Mouse (Mus musculus): ENCODE results near the gene Nrg3. TPM values are rescaled to one million over a fixed set of nuclear protein-coding genes. Genes with fewer than 3 reads are reported as not detected.

Nrg3 gene
- polyA plus RNA-seq, 1 experiment: not detected

DNA sequence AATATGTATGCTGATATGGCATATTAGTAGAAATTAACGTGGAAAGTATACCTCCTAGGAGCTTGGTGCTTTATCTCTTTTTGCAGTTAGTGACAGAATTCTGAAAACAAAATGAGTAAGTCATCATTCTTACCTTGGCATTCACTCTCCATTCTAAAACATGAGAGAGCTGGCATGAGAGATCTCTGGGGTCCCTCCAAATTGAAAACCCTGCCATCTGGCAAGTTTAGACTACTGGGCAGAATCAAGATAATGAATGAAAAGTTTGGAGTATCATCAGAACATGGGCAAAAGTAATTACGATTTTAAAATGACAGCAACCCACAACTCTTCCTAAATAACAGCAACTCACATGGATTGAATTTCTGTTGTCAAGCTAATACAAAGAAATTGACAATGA, 423.9 kb downstream of the Nrg3 start:
- no peak for TF ChIP-seq GATA1 (IDR thresholded peaks at IDR 0.05; ENCODE audit: low read length)

DNA sequence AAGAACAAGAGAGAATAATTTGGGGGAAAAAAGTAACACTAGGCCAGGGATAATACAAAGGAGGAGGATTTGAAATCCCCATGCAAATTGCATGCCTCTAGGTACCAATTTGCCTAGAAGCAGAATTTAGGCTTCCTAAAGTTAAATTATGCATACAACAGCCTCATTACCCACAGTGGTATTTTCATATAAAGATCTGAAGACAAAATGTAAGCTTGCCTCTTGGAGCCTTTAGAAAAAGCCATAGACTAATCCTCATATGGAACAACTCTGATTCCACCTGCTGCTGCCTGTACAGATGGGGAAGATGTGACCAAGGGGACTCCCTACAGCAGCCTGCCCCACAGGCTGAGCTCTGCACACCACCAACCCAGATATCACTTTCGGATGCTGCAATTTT, 428.6 kb downstream of the Nrg3 start:
- no peak for TF ChIP-seq GATA1 (IDR thresholded peaks at IDR 0.05; ENCODE audit: low read length)

DNA sequence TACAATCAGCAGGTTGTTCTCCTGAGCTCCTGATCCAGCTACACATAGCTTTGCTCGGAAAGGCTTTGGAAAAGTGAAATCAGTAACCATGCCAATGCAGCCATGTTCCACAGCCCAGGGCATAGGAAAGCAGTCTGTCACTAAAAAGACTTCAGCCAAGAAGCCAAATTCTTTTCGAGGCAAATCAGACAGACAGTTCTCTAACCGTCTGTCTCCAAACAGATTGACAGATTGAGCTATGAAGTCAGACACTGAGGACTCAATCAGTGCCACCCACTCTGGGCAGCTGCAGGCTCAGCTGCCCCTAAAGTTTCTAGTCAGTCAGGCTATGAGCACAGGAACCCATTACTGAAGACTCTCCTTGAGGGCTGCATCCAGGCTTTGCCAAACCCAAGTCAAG, 429.1 kb downstream of the Nrg3 start:
- no peak for TF ChIP-seq GATA1 (IDR thresholded peaks at IDR 0.05; ENCODE audit: low read length)

DNA sequence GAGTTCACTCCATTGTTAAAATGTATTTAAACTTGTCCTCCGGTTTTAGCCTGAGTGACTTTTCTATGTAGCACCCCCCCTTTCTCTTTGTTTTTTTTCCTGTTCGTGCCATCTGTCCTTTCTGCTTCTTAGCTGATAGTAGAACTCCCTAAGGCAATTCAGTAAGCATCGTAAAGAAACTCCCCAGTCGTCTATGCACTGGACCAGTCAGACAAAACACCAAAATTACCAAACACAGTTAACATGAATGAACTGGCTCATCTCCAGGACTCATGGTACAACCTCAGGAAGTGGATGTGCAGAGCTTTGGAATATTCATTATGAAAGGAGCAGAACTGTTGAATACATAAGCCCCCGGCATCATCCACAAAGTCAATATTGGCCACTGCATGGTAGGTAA, 429.5 kb downstream of the Nrg3 start:
- TF ChIP-seq GATA1 (IDR thresholded peaks at IDR 0.05; ENCODE audit: low read length): no peak

DNA sequence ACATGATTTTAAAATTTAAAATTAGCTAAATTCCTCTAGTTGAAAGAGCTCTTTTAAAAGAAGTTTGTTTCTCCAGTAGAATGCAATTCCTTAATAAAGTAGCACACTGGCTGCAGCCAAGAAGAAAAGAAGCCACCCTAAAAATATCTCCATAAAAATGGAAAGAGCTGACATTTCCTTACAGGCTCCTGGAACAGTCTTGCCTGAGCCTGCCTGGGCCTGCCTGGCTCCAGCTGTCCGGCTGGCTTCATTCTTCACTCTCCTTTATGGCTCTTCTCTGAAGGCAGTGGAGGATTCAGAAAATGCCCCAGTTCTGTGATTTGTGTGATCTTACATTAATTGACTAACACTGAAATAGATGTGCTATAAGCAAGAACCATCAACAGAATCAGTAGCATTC, 433.8 kb downstream of the Nrg3 start:
- TF ChIP-seq GATA1 (IDR thresholded peaks at IDR 0.05; ENCODE audit: low read length): no peak

DNA sequence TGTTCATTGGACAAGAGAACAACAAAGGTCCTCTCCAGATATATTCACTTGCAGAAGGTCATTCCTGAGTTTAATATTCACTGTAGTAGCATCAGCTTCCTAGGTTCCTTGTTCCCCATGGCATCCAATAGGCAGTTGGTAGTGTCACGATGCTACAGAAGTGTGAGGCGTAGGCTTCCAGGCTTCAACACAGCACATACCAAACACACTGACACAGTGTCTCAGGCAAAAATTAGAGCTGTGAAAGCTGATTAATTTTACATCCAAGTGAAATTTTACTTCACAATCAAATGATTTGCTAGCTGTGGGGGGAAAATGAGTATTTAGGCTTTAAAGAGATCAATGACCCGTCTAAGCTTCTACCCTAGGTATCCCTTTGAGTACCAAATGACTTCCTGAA, 438.4 kb downstream of the Nrg3 start:
- TF ChIP-seq GATA1 (IDR thresholded peaks at IDR 0.05; ENCODE audit: low read length): no peak

DNA sequence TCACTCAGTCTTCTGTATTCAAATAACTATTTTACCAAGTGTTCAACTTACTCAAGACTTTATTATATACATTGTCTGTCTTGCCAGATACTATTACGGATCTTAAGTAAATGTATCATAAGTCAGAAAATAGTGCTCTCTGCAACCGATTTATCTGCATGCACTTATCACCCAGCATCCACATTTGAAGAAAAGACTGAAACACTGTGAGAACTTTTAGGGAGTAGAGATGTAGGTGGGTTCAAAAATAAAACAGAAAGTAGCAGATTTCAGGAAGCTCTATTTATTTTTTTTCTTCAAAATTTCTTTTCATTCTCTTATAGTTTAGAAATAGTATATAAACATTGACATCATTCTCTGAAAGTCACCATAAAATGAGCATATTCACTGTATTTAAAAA, 449.8 kb downstream of the Nrg3 start:
- TF ChIP-seq GATA1 (IDR thresholded peaks at IDR 0.05; ENCODE audit: low read length): no peak

DNA sequence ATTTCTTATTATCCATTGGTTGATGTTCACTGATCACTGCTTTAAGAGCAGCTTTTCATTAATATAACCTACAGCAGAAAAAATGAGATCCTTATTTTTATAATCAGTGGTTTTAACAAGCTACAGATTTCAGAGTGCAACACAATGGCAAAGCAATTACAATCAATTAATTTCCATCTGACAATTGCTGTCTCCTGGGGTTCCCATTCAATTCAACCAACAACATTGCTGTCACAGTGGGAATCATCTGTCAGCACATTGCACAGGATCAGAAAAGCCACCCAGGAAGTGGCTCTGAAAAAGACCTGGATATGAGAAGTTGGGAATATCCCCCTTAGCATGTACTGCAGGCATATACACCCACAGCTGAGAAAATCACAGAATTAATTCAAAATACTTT, 458.8 kb downstream of the Nrg3 start:
- TF ChIP-seq GATA1 (IDR thresholded peaks at IDR 0.05; ENCODE audit: low read length): no peak

DNA sequence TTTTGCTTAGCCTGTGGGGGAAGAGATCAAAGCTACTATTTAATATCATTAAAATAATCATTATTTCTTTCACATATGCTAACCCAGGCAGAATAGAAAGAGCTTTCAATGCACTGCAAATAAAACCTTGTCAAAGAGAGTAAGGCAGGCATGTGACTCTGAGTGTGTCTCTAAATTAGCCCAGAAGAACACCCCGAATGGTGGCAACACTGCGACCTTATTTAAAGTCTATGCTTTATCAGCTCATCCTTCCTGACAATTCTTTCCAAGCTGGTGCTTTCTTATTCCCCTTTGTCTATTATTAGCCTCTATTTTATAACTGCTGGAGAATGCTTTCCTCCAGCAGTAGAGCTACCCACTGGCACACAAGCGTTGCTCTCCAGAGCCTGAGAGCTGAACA, 475.0 kb downstream of the Nrg3 start:
- no peak for TF ChIP-seq GATA1 (IDR thresholded peaks at IDR 0.05; ENCODE audit: low read length)

DNA sequence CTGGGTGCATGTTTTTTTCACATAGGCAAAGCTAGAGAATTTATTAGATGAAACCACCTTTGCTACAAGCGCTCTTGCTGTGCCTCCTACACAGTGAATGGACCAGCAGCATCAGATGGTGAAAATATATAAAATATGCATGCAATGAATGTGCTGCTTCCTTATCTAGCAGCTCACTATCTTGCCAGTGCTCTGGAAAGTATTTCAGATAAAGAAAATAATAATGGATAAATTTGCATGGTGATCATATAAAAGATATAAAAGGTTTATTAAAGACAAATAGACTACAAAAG, 480.4 kb downstream of the Nrg3 start:
- TF ChIP-seq GATA1 (IDR thresholded peaks at IDR 0.05; ENCODE audit: low read length): no peak

DNA sequence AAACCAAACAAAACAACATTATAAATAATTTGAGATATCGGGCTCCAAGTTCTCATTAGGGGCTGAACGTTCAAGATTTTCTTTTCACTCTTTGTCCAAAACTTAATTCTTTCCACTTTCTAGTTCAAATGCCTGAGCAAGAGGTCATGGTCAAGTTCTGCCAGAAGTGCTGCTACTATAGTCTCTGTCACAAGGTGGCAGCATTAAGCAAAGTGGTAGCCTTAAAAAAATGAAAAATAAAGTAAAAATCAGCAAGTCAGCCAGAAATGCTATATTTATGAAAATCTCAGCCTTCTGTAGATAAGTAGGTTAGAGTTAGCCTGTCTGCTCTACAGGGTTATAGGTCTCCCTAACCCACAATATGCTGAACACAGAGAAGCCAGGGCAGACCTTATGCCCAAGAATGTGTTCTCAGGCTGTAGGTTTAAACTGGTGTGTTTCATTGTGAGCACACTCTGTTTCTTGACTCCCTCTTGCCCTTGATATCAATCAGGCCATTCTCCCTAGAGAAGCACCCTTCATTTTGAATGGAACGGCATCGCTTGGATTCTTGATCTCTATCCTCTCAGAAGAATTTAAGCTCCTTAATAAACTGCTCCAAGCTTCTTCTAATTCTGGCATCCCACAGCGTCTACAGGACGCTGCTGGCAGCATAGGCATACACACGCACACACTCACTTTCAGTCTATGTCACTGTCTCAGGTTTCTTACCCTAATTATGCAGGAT, 480.9 kb downstream of the Nrg3 start:
- TF ChIP-seq GATA1 (IDR thresholded peaks at IDR 0.05; ENCODE audit: low read length): no peak

DNA sequence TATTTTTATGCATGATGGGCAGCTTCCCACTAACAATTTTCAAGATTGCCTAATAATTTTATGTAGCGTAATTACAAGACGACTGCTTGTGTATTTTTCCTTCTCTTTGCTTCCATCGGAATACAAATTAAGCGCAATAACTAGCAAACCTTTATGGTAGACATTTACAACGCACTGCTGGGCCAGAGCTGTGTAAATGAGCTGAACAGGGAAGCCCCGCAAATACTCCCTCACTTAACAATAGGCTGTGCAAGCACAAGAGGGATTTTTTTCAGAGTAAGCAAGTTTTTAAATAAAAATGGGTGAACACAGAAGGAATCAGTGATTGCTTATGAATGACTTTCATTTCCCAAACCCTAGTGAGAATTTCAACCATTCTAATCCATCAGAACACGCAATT, 513.5 kb downstream of the Nrg3 start:
- no peak for TF ChIP-seq GATA1 (IDR thresholded peaks at IDR 0.05; ENCODE audit: low read length)

DNA sequence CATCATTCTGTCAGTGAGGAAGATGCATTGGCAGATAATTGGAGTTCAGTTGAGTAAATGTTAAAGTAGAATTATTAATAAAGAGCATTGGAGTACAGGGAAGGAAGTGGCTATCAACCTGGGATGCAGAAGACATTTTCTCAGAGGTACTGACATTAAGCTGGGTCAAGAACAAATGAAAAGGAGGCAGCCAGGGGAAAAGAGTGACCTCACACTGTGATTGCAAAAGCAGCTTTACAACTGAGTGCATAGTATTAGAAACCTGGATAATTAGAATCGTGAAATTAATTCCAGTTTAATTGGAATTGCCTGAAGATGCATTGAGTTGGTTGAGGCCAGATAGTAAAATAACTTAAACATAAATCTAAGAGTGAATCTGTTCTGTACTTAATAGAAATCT, 535.4 kb downstream of the Nrg3 start:
- TF ChIP-seq GATA1 (IDR thresholded peaks at IDR 0.05; ENCODE audit: low read length): no peak

DNA sequence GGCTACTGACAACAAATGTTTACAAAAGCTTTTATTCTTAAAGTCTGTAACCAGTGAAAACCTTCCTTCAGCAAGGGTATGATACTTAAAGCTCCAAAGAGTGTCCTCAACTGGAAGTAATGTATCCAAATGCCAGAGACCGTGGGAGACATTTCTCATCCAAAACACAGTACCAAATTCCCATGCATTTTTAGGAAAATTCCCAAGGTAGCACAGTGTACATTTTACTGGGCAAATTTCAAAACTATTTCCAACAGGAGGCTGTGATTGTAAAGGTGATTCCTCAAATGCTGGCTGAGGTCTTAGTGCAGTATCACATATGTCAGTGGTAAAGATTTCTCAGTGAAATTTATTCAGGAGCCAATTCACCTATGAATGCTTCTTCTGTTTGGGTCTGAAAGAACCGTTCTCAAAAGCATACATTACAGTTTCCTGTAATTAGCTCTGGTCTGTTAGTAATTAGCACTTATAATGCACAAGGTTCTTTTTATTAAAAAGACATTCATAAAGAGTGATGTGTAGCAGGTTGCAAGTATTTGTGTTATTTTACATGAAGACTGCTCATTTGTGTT, 536.3 kb downstream of the Nrg3 start:
- TF ChIP-seq GATA1 (IDR thresholded peaks at IDR 0.05; ENCODE audit: low read length): no peak

DNA sequence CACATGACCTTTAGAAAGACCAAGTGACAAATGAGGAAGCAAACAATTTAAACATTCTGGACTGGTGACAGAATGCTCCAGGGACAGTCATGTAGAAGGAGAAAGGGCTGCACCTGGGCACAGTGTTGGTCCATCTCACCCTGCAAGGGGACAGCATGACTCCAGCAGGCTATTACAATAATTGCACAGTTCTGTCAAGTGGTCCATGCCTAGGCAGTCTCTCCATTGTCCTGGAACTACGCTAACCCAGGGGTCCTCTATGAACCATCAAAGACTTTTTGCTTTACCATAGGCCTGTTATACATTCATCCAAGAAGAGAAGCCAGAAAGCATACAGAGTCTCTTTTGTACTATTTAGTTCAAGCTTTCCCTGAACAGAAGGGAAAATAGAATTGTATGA, 549.2 kb downstream of the Nrg3 start:
- no peak for TF ChIP-seq GATA1 (IDR thresholded peaks at IDR 0.05; ENCODE audit: low read length)

DNA sequence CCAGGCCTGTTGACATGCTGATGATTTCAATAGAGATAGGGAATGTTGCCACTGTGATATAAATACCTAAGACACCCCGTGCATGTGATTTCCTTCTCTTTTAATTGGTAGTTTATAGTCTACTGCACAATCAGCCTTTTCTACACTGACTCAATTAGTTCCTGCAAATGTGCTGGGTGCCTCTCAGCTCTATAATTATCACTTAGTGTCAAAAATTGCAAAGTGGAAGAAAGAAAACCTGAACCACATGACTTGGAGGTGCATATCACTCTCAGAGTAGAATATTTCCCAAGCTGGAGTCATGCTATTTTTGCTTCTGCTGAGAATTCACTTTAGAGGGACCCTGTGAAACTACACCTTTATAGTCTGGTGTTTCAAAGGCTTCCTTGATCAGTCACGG, 552.1 kb downstream of the Nrg3 start:
- TF ChIP-seq GATA1 (IDR thresholded peaks at IDR 0.05; ENCODE audit: low read length): no peak

DNA sequence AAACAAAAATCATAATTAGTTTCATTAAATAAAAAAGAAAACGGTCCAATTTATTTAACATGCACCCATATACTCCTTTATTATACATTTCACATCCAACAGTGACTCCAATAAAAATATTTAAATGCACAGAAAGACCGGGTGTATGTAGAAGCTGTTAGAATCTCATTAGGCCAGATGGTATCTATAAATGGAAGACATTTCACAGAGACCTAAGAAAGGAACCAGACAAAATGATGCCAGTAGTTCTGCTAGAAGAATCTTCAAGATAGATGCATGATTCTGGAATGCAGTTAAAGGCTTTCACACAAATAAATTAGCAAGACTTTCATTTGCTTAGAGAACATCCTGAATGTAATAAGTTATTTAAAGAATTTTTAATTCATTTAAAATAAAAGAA, 602.3 kb downstream of the Nrg3 start:
- no peak for TF ChIP-seq GATA1 (IDR thresholded peaks at IDR 0.05; ENCODE audit: low read length)

DNA sequence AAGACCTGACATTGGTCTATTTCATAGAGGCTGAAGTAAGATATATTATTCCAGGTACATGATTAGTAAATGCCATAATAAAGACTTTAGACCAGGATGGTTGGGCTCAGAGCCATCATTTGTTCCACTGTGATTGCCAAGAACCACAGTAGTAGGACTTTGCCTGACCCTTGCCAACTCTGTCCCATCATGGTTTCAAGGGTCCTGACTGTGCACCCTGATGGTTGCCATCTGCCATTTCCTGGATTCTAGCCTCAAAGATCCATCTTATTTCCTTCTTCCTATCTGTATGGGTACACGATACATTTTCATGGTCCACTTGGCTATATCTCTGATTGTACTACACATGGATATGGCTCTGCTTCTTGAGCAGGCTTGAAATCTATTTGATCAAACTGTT, 625.3 kb downstream of the Nrg3 start:
- no peak for TF ChIP-seq GATA1 (IDR thresholded peaks at IDR 0.05; ENCODE audit: low read length)

Measured in G1E-ER4 (cell line).